Mouse (Mus musculus) left cerebral cortex, postnatal 14 days (tissue): ENCODE measurements around the gene Prkaa2. TPM values are rescaled to one million over a fixed set of nuclear protein-coding genes. Genes with fewer than 3 reads are reported as not detected.
A peak's percentile ranks its signal among the peaks of the same experiment; 100 is the strongest.
"Not testable (repeated sequence)": the region's sequence is repeated elsewhere in the genome, so short reads cannot be mapped to it uniquely, and the experiment has no call there.

Source experiments
- DNase-seq, 2 experiments: peaks; one replicate each; pipeline ENCODE4 v3.0.0; 2021 to 2022; ENCODE audit warnings: low spot score in 2 of 2, mixed read lengths in 1 of 2
- intact Hi-C: fragments of 180-260 bp; cut with DNase I; formaldehyde crosslinking; loops from one replicate; pipeline ENCODE4 v1.15.1; 2025
- total RNA-seq, 2 experiments: library from RNA; stranded (reverse); gene quantifications; 2 replicates each; pipeline ENCODE4 v1.2.3; 2021

Prkaa2 gene
- total RNA-seq, 2 experiments from 2014 or later, result 33.2 to 33.6 TPM

- intact Hi-C loops, result no loop called here
- no peak for DNase-seq
Observed at GRCm38 (mm10) chr4:105051291-105051690, 58.4 kb downstream of the Prkaa2 start.

GRCm38 (mm10) chr4:105050041-105050440 is 59.6 kb downstream of the Prkaa2 start:
- intact Hi-C loops, result no loop called here
- no peak for DNase-seq

DNA sequence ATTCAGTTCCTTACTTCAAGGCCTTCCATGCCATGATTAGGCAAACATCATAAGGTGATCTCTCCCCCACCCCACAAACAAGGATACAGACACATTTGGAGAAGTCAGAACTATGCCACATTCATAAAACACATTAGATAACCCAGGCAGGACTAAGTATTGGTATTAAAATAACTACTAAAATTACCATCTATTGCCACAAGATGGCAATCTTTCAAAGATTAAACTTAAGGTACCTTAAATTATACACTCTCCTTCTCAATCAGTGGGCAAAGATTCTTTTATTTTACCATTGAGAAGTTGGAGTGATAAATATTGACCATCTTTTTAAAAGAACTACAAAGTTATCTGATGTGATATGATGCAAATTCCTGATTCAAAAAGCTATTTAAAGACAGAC is 75.4 kb downstream of the Prkaa2 start:
- DNase-seq, result no peak
- intact Hi-C loops, result loop anchor here (5.0 kb wide), 1 partner anchor 73 kb away; the partner anchor contains the start of gene Prkaa2

DNA sequence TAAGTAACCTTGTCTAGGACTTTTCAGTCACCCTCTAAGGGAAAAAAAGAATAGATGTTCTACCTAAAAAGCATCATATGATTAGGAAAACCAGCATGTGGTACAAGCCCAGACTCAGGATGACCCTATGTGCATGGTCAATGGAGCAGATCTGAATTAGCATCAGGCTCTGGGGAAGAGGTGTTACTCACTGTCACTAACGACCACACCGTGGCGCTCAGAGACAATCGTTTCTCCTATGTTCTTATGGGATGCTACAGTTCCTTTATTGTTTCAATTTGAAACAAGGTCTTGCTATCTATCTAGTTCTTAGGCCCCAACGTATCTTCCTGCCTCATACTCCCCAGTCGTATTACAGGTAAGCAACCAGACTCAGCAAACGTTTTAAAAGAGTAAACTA is 76.5 kb downstream of the Prkaa2 start:
- no peak for DNase-seq
- intact Hi-C loops, result loop anchor here (2.0 to 5.0 kb wide), 2 partner anchors 74 to 1194 kb away; partner anchors contain the start of gene Prkaa2

DNA sequence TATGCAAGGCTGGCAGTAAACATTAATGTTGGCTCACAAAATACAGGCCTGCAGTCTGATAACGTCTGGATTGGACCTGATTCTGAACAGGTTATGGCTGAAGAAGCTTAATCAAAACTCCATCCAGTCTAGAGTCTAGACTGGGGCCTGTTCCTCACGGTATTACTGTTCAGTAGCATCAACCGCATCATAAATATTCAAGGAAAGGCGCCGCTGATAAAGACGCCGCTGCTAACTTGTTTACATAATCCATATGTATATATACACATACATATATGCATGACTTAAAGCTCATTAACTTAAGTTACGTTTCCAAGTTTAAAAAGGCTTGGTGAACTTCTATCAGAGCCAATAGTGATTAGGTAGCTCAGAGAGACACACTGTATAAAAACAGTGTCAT is 78.6 kb downstream of the Prkaa2 start:
- no peak for DNase-seq
- intact Hi-C loops, result loop anchor here (5.0 kb wide), 1 partner anchor 76 kb away; the partner anchor contains the start of gene Prkaa2

DNA sequence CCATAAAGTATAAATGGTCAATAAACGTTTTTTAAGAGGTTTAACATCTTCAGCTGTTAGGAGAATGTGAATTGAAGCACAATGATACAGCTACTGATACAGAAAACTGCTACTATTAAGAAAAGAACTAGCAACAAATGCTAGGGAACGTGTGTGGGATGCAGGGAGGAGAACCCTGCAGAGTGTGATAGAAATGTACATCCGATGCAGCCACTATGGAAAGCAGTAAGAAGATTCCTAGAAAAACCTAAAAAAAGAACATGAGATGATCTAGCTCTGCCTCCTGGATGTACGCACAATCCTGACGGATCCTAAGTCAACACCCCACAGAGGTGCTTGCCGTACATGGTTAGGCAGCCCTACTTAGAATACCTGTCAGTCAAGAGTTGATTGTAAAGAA is 82.4 kb downstream of the Prkaa2 start:
- intact Hi-C loops, result no loop called here
- DNase-seq, result no peak

DNA sequence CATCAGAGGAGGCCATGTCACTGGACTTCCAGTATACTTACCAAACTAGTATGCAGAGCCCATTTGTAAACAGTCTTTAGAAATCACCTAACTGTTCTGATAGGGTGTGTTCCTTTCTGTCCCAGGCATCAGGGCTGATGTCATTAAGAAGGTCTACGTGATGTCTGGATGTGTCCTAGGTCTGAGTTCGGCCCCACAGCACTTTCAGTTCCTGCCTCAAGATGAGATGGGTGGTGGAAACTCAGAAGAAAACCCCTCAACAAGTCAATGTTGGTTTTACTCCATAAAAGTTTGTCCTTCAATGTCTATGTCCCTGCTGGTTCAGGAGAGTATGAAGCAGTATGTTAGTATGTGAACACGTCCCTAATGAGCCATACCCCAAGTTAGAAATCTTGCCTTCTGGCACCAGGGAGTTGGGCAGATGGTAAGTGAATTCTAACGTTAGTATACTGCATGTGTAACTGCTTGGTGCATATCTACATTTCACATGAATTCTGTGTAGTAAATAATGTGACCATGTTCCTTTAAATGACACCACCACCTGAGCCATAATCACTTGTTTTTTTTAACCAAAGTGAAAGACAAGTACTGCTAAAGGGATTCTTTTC is 93.6 kb downstream of the Prkaa2 start:
- intact Hi-C loops, result no loop called here
- no peak for DNase-seq

GRCm38 (mm10) chr4:105015496-105015895 is 94.2 kb downstream of the Prkaa2 start:
- no peak for DNase-seq
- intact Hi-C loops, result no loop called here

DNA sequence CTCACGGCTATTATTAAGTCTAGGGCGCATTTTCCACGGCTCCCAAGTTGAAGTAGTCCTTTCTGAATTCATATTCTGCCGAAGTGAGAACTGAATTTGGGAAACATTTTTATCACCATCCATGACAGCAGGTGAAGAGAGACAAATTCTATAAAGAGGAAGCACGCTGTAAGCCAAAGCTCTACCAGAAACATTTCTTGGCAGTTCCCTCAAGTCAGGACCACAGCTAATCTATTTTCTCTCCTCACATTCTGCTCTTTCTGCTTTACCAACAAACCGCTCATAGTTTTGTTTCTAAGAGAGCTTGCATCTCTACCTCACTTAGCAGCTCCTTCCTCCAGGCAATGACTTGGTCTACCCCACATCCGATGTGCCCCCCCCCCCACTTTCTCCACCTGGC is 96.0 kb downstream of the Prkaa2 start:
- intact Hi-C loops, result no loop called here
- DNase-seq, result no peak

DNA sequence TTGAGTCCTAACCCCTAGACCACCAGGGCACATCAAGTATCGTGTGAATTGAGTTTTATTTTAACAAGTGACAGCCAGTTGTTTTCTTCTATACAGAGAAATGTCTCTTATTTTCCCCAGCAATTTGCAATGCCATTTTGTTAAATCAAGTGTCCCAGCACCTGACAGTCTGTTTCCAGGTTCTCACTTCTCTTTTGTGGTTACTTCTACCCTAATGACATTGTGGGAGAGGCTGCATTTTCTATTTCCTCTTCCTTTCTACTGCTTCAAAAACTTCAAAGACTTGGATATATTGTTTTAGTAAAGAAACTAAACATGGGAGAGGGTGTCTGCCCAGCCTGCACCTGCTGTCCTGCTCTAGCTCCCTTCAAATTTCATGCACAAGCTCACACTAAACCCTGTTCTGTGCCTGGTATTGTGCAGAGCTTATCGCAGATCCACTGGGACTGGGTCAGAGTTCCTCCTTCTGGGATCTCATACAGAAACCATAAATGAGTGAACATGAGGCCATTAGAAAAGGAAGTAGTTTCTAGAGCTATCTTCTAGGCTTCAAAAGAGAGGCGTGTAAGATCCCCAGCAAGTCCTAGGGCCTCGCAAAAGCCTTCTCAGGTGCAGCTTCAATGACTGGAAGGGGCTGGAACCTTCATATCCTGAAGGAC is 102.2 kb downstream of the Prkaa2 start:
- intact Hi-C loops, result no loop called here

GRCm38 (mm10) chr4:105004649-105005048 is 105.0 kb downstream of the Prkaa2 start:
- DNase-seq, intact Hi-C loops: not testable (repeated sequence)

More for the DNA sequence above, 102.2 kb downstream of the Prkaa2 start:
- DNase-seq, result no peak

DNA sequence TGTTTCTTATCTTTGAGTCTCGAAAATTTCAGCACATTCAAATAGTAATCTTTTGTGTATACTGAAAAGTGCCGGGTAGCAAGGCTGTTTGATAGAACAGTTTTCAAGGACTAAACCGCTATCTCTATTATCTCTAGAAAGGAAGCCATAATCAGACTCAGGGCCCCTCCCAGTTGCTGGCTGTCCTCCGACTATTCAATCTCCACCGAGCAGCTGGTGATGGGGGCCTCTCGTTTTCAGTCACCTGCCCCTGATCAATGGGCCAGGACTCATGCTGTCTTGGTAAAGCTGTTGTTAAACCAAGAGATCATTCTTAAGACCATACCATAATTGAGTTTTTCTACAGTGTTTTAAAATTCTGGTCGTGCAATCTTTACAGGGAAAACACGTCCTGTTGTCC is 105.6 kb downstream of the Prkaa2 start:
- intact Hi-C loops, result no loop called here
- no peak for DNase-seq

- intact Hi-C loops, result no loop called here
- no peak for DNase-seq
Observed at GRCm38 (mm10) chr4:105001736-105002135, 108.0 kb downstream of the Prkaa2 start.

DNA sequence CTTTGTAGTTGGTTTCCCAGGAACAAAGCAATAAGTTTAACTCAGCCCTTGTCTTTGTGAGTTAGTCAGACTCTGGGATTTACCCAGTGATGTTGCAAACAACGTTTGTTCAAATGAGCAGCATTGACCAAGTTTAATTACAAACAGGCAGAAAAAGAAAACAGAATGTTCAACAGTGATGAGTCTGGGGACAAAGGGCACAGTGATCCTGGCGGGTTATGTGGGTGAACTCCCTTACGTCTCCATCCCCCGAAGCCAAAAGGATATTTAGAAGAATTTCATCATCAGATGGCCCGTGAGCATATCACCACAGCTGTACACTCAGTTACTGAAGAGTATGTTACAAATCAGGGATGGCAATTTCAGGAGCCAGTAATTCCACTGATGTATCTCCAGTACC is 110.0 kb downstream of the Prkaa2 start:
- DNase-seq, result no peak
- intact Hi-C loops, result no loop called here

DNA sequence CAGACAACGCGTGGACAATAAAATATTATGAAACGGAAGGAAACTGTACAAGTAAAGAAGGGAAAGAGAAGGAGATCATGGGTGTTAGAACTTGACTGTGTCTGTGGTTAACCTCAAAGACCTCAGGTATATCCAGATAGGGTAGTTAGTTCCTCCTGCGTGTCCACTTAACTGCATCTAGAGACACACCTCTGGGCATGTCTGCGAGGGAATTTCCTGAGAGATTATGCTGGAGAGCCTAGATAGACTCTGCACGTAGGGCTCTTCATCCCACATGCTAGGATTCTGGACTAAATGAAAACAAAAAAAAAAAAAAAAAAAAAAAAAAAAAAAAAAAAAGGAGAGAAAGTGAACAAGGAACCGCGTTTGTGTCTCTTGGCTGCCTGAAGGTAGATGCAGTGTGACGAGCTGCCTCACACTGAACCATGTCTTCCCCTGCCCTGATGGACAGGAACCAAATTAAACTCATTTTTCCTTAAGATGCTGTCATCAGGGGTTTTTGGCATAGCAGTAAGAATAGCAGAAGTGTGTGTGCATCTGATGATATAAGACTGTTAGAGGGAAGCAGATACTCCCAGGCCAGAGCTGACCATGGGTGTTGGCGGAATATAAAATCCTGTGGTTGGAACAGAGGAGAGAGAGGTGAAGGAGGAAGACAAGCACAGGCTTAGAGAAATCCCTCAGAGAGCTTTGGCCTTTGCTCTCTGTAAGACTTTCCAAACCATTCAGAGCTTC is 116.4 kb downstream of the Prkaa2 start:
- no peak for DNase-seq
- intact Hi-C loops, result no loop called here

DNA sequence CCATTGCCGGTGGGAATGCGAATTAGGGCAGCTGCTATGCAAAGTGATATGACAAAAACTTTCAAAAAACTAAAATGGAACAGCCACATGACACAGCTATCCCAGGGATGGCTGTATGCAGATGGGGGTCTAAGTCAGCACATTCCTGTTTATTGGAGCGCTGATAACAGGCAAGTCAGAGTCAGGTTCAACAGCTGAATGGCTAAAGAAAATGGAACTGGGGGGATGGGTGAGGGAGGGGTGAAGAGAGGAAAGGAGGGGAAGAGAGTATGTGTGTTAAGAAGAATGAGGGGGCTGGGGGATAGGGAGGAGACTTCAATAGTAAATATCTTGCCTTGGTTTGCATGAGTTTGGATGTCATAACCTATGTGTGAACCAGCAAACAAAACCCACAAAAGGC is 117.4 kb downstream of the Prkaa2 start:
- intact Hi-C loops, result no loop called here
- DNase-seq, result no peak

- DNase-seq, result no peak
- intact Hi-C loops, result no loop called here
Observed at GRCm38 (mm10) chr4:104990686-104991085, 119.0 kb downstream of the Prkaa2 start.

- intact Hi-C loops, result no loop called here
- peak; percentile 32 to 47 for DNase-seq
Observed at GRCm38 (mm10) chr4:104990016-104990415, 119.7 kb downstream of the Prkaa2 start.

- DNase-seq, result no peak
- intact Hi-C loops, result no loop called here
Observed at GRCm38 (mm10) chr4:104988709-104989108, 121.0 kb downstream of the Prkaa2 start.

GRCm38 (mm10) chr4:104988102-104988501 is 121.6 kb downstream of the Prkaa2 start:
- DNase-seq, result no peak
- intact Hi-C loops, result no loop called here

DNA sequence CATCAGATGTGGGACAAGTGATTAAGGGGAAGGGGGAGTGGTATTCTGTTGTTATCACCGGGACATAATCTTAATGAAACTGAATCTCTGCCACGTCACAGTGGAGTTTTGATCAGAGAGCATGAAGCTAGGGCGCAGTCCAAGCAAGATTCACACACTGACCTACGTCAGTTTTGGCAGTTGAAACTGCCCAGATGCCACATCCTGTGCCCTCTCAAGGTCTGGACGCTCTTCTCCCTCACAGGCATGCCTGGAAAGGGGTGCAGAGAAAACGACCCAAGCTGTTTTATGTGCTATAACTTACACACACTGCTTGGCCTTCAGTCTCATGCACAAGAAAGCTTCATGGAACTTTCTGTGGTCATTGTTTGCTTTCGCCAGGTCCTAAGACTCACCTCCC is 122.1 kb downstream of the Prkaa2 start:
- intact Hi-C loops, result no loop called here
- no peak for DNase-seq
